Mouse (Mus musculus): ENCODE data around the gene Baz2b.

DNA sequence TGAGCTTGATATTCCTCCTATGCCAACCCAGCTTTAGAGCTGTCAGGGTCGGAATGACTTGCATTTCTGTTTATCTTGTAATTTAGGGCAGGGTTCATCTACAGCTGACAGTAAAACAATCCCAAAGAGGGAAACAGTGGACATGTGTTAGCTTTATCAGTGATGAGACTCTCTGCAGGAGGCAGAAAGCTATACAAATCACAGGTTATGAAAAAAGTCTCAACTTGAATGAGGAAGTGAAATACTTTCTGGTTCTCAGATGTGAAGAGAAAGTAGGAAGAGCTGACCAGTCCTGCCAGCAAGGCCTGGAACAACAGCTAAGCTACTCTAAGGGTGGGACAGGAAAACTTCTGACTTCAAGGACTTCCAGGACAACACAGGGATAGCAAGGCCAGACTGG is 163.6 kb downstream of the Baz2b start:
- TF ChIP-seq CTCF (IDR thresholded peaks at IDR 0.05; ENCODE audit: borderline replicate concordance, insufficient read depth, low read depth, low read length): no peak
- TF ChIP-seq POLR2A (IDR thresholded peaks at IDR 0.05; ENCODE audit: borderline replicate concordance, insufficient read depth, low read length): no peak
